Mouse (Mus musculus) hindbrain, postnatal 0 days (tissue): ENCODE measurements around the gene Tmed2. TPM values are rescaled to one million over a fixed set of nuclear protein-coding genes. Genes with fewer than 3 reads are reported as not detected.

ENCODE experiments used
- ATAC-seq: fragments of 200-750 bp; cut with Nextera tagmentation; 2 replicates; pipeline ENCODE4 v1.8.0; 2017; ENCODE audit warnings: mild to moderate bottlenecking, moderate TSS enrichment, moderate library complexity
- DNase-seq: peaks from one replicate; pipeline ENCODE4 v3.0.0-alpha.2; 2015; ENCODE audit warnings: low spot score
- H3K27ac ChIP-seq: fragments of 300-500 bp; sonication (generic); 2 replicates; pipeline ENCODE4 v1.5.1; 2014; ENCODE audit warnings: mild to moderate bottlenecking
- H3K27me3 ChIP-seq: fragments of 300-500 bp; sonication (generic); 2 replicates; pipeline ENCODE4 v1.6.1; 2014; ENCODE audit warnings: low read length, mixed read lengths; ENCODE audit not compliant: insufficient read depth
- H3K36me3 ChIP-seq: fragments of 300-500 bp; sonication (generic); 2 replicates; pipeline ENCODE4 v1.6.1; 2014; ENCODE audit warnings: low read length, mixed read lengths; ENCODE audit not compliant: insufficient read depth
- H3K4me1 ChIP-seq: fragments of 300-500 bp; sonication (generic); 2 replicates; pipeline ENCODE4 v1.6.1; 2014; ENCODE audit warnings: antibody characterized with exemption, low read length, mixed read lengths; ENCODE audit not compliant: insufficient read depth
- H3K4me2 ChIP-seq: fragments of 300-500 bp; sonication (generic); 2 replicates; pipeline ENCODE4 v1.6.1; 2014; ENCODE audit warnings: low read depth, mild to moderate bottlenecking, low read length, moderate library complexity, mixed read lengths
- H3K4me3 ChIP-seq: fragments of 300-500 bp; sonication (generic); 2 replicates; pipeline ENCODE4 v1.5.1; 2014; ENCODE audit warnings: low read length
- H3K9ac ChIP-seq: fragments of 300-500 bp; sonication (generic); replicated peaks from 2 replicates; pipeline ENCODE4 v1.6.1; 2014; ENCODE audit warnings: mild to moderate bottlenecking, low read length, moderate library complexity, mixed read lengths
- H3K9me3 ChIP-seq: fragments of 300-500 bp; sonication (generic); 2 replicates; pipeline ENCODE4 v1.6.1; 2016; ENCODE audit warnings: low read length, mixed read lengths
- CTCF ChIP-seq: IDR thresholded peaks from 2 replicates; pipeline ENCODE4 v1.5.1; 2016; ENCODE audit warnings: antibody characterized with exemption, control low read depth, low read depth
- WGBS: fragments of 180-500 bp; shearing (Covaris S2); extraction: QIAGEN DNeasy Blood & Tissue Kit; methylation state at CpG from one replicate; pipeline ENCODE4 v1.1.7; 2014; 5-methylcytosine and 5-hydroxymethylcytosine counted together
- polyA plus RNA-seq: library from polyadenylated mRNA; unstranded; fragments of >200 nt; fragmentation: Nextera tagmentation; extraction: Ambion mirVana; gene quantifications from 2 replicates; pipeline ENCODE4 v1.2.1, GENCODE M21; 2015
- total RNA-seq: library from RNA; depleted of rRNA; stranded (reverse); fragments of >200 nt; gene quantifications from 2 replicates; pipeline ENCODE4 v1.2.3, GENCODE M21; 2014; rRNA removed

The Tmed2 gene
- 206 and 219 TPM in 2 replicates for total RNA-seq
- 329 and 332 TPM in 2 replicates for polyA plus RNA-seq

GRCm38 (mm10) chr5:124540383-124540786 is at the start of gene Tmed2:
Tmed2 (plus strand) TSS chr5:124540695.
- ATAC-seq: peak; percentile 97
- H3K36me3 ChIP-seq: peaks cover 11% of the 10 kb centered on the region; the same call in 1 of the 2 replicates
- H3K9ac ChIP-seq: peak within 1 kb of the TSS; percentile 66
- peak within 1 kb of the TSS; percentile 63 for H3K4me3 ChIP-seq
- H3K27ac ChIP-seq: peak within 1 kb of the TSS; percentile 78
- no peaks in the 10 kb centered on the region; the same call in 1 of the 2 replicates for H3K4me1 ChIP-seq
- peak; percentile 53 for TF ChIP-seq CTCF
- peak within 1 kb of the TSS; percentile 68 for H3K4me2 ChIP-seq
- no peaks in the 10 kb centered on the region for H3K9me3 ChIP-seq
- DNase-seq: peak; percentile 99
- H3K27me3 ChIP-seq: no peaks in the 10 kb centered on the region
- WGBS: under 1% methylated on average over 33 of the region's 35 CpGs

DNA sequence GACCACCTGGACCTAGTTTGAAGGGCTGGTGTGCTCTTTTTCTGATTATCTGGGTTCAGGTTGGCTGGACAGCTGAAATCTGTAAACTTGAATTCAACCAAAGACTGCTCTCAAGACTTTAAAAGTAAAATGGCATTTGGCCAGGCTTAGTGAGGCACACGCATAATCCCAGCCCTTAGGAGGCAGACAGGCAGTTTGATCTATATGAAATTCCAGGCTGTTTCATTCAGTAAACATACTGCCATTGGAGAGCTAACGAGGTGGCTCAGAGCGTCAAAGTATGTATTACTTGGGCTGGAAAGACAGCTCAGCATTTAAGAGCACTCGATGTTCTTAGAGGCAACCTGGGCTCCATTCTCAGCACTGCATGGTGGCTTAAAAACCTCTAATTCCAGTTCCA is 48.8 kb upstream of the Tmed2 start:
- H3K27me3 ChIP-seq: no peaks in the 10 kb centered on the region
- H3K27ac ChIP-seq: no peak overlapping the region
- DNase-seq: no peak
- 78% methylated on average over 4 of the region's 4 CpGs for WGBS
- H3K4me1 ChIP-seq: no peaks in the 10 kb centered on the region
- no peak for TF ChIP-seq CTCF
- no peaks in the 10 kb centered on the region for H3K9me3 ChIP-seq
- H3K9ac ChIP-seq: no peak overlapping the region
- ATAC-seq: no peak
- H3K4me2 ChIP-seq: no peak overlapping the region
- H3K4me3 ChIP-seq: no peak overlapping the region
- H3K36me3 ChIP-seq: peaks cover 4% of the 10 kb centered on the region; the same call in 1 of the 2 replicates

GRCm38 (mm10) chr5:124492618-124493017 is 47.9 kb upstream of the Tmed2 start:
- H3K36me3 ChIP-seq: peaks cover 4% of the 10 kb centered on the region; the same call in 1 of the 2 replicates
- no peak for TF ChIP-seq CTCF
- H3K27ac ChIP-seq: no peak overlapping the region
- H3K4me3 ChIP-seq: no peak overlapping the region
- 88% methylated on average over 4 of the region's 4 CpGs for WGBS
- H3K9ac ChIP-seq: no peak overlapping the region
- no peak overlapping the region for H3K4me2 ChIP-seq
- no peaks in the 10 kb centered on the region for H3K27me3 ChIP-seq
- no peaks in the 10 kb centered on the region for H3K9me3 ChIP-seq
- no peaks in the 10 kb centered on the region for H3K4me1 ChIP-seq
- ATAC-seq (no peak), DNase-seq (no peak)

GRCm38 (mm10) chr5:124493455-124493854 is 47.0 kb upstream of the Tmed2 start:
- 89% methylated on average over 11 of the region's 11 CpGs for WGBS
- no peak overlapping the region for H3K9ac ChIP-seq
- peaks cover 4% of the 10 kb centered on the region; the same call in 1 of the 2 replicates for H3K36me3 ChIP-seq
- H3K4me1 ChIP-seq: no peaks in the 10 kb centered on the region
- H3K4me3 ChIP-seq: no peak overlapping the region
- ATAC-seq: no peak
- H3K27ac ChIP-seq: no peak overlapping the region
- H3K4me2 ChIP-seq: no peak overlapping the region
- no peak for DNase-seq
- H3K27me3 ChIP-seq: no peaks in the 10 kb centered on the region
- H3K9me3 ChIP-seq: no peaks in the 10 kb centered on the region
- no peak for TF ChIP-seq CTCF

DNA sequence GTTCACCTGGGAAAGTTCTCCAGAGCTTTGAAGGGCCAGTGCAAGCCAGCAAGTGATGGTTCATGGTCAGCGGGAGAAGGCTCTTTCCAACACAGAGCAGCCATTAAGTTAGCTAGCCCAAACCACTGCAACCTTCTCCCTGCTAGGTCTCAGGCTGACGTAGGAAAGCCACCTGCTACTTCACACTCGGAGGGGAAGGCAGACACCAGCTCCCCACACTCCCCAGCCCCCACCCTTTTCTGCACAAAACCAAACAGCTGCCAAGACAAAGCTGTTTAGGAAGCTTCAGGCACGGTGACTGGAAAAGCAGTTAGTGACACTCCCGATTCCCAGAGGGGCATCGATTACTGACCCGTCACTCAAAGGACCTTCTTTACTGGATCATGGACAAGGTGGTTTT is 44.9 kb upstream of the Tmed2 start:
- no peak overlapping the region for H3K4me2 ChIP-seq
- ATAC-seq (no peak), DNase-seq (peak; percentile 23)
- H3K4me1 ChIP-seq: no peaks in the 10 kb centered on the region
- TF ChIP-seq CTCF: no peak
- H3K9me3 ChIP-seq: no peaks in the 10 kb centered on the region
- 41% methylated on average over 7 of the region's 7 CpGs for WGBS
- H3K27me3 ChIP-seq: no peaks in the 10 kb centered on the region
- no peak overlapping the region for H3K9ac ChIP-seq
- H3K36me3 ChIP-seq: peaks cover 4% of the 10 kb centered on the region; the same call in 1 of the 2 replicates
- H3K27ac ChIP-seq: no peak overlapping the region
- no peak overlapping the region for H3K4me3 ChIP-seq

GRCm38 (mm10) chr5:124496614-124497514 is 43.6 kb upstream of the Tmed2 start:
- Histone ChIP-seq H3K9ac (no peak overlapping the region), H3K4me1 (no peaks in the 10 kb centered on the region), H3K36me3 (peaks cover 4% of the 10 kb centered on the region; the same call in 1 of the 2 replicates), H3K9me3 (no peaks in the 10 kb centered on the region), H3K4me3 (no peak overlapping the region), H3K27ac (no peak overlapping the region), H3K27me3 (no peaks in the 10 kb centered on the region), H3K4me2 (no peak overlapping the region)
- DNase-seq (no peak), ATAC-seq (no peak)
- WGBS: 72% methylated on average over 15 of the region's 15 CpGs
- no peak for TF ChIP-seq CTCF
